Mouse (Mus musculus): ENCODE measurements at regions not wholly inside any gene's neighbourhood (a gene's known extent, or its start where the extent isn't known, plus 50 kb on each side); places are given as distances from the start of the nearest gene placed in this dataset.

DNA sequence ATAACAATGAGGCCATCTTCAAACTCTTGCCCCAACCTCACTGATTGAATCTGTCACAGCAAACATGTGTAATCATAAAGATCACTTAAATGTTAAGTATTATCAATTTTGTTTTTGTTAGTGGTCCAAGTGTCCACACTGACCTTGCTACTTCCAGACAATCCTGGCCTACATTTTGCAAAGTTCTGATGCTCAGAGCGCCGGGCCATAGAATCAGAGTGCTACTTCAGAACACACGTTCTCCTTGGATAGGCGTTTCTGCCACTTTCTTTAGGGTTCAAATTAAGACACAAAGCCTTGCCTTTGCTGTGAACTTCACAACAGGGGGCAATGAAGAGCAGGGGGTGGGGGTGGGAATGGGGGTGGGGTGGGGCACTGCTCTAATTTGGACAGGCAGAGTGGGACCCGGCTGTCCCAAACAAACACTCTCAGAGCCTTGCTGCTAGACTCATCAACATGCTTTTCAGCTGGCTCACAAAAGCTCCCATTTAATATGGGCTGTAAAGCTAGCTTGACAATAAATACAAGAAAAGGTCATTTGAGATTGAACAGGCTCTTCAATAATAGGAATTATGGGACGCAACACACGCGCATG is 336.7 kb downstream of the Samd5 start:
- no peak for TF ChIP-seq POLR2A (IDR thresholded peaks at IDR 0.05; ENCODE audit: insufficient read depth, low read depth, low read length)
- no peak for TF ChIP-seq CTCF (IDR thresholded peaks at IDR 0.05; ENCODE audit: insufficient read depth, low read depth, low read length)

Measured in olfactory bulb, adult 2 months (tissue).